Mouse (Mus musculus): ENCODE results near the gene Tubgcp3.

DNA sequence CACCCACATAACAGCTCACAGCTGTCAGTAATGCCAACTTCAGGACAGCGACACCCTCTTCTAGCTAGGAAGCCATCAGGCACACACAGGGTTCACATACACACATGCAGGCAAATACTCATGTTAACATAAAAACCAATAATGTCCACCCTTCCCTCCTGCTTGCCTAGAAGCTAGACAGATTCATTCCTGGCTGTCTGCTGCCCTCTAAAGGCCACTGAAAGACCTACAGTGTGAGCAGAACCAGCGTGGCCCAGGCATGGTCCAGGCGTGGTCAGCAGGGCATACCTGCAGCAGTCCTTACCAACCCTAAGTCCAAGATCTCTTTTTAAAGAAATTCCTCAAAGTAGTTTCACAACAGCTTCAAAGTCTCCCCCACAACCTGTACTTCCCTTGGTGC lies 43.0 kb downstream of the Tubgcp3 start:
- TF ChIP-seq CTCF (IDR thresholded peaks at IDR 0.05; ENCODE audit: low read depth) (peak; percentile 78), EP300 (IDR thresholded peaks at IDR 0.05; ENCODE audit: low read depth) (no peak)

All from heart, postnatal 0 days (tissue).